Comparison of ENCODE assay signal across 15 mouse cellular contexts in genomic region chr17:47543051-47543650, GRCm38 (mm10). TPM values are rescaled to one million over a fixed set of nuclear protein-coding genes. Genes with fewer than 3 reads are reported as not detected.
DNase-seq lines count a peak whose midpoint lies in the region; ATAC-seq and TF ChIP-seq lines count a peak whose summit lies in the region.
"Had no signal": no experiment of that assay in that cellular context is flagged by ENCODE, and none has a peak within 500 bp of the region (broad histone marks: within the 10 kb centered on the region; RNA-seq: fewer than 3 reads in every experiment).

No protein-coding gene starts in this region.

- peak; percentile 39; the same call in 1 of the 2 replicates for ATAC-seq in lung, embryonic 16.5 days (ENCODE audit: low read depth)
- ATAC-seq in erythroblast, adult 5-6 weeks (replicated peaks; ENCODE audit: low FRiP score, poor library complexity, severe bottlenecking): no peak
- ATAC-seq: intestine, embryonic 15.5 days had no signal

- H3K36me3 ChIP-seq in heart, embryonic 10.5 days: no peaks in the 10 kb centered on the region
- H3K36me3 ChIP-seq in lung, embryonic 16.5 days (ENCODE audit: control insufficient read depth, insufficient read depth, low read length): no peaks in the 10 kb centered on the region
- H3K36me3 ChIP-seq: forebrain, embryonic 12.5 days; intestine, embryonic 15.5 days had no signal

- no peak for DNase-seq in heart, embryonic 10.5 days (ENCODE audit: low spot score)
- no peak for DNase-seq in heart, postnatal 4 days
- DNase-seq in thymus, postnatal 10 days (ENCODE audit: low spot score in 2 of 2): peak; percentile 54 to 57
- no peak for DNase-seq in left cerebral cortex, postnatal 14 days (ENCODE audit: low spot score in 2 of 2)
- DNase-seq in spleen, postnatal 36 days (ENCODE audit: low spot score in 2 of 2): no peak
- DNase-seq: cerebellum, adult 9-10 months; gastrocnemius, postnatal 36 days; heart, postnatal 14 days had no signal

- TF ChIP-seq POLR2A in bone marrow, adult 2 months (IDR thresholded peaks at IDR 0.05; ENCODE audit: borderline replicate concordance, control insufficient read depth, low read depth, low read length): no peak

- 0 out of 2 replicates have a peak overlapping the region, but pooled peaks have one; percentile 35 for H3K9ac ChIP-seq in lung, embryonic 16.5 days (ENCODE audit: low read length)
- H3K9ac ChIP-seq: forebrain, embryonic 12.5 days; intestine, embryonic 15.5 days had no signal

- no peak overlapping the region for H3K4me2 ChIP-seq in lung, embryonic 16.5 days (ENCODE audit: low read depth, low read length)
- H3K4me2 ChIP-seq: forebrain, embryonic 12.5 days; intestine, embryonic 15.5 days had no signal

- 78% methylated on average over 7 of the region's 7 CpGs for WGBS in heart, embryonic 10.5 days
- 22% methylated on average over 7 of the region's 7 CpGs for WGBS in bone marrow, adult 2 months
- 51% methylated on average over 7 of the region's 7 CpGs for WGBS in lung, embryonic 16.5 days

- peak overlapping the region; percentile 3; the same call in 1 of the 2 replicates for H3K27ac ChIP-seq in heart, embryonic 10.5 days
- H3K27ac ChIP-seq in bone marrow, adult 2 months (ENCODE audit: control insufficient read depth, insufficient read depth, low read depth, low read length, poor library complexity): peak overlapping the region; percentile 10; the same call in 1 of the 2 replicates
- H3K27ac ChIP-seq in lung, embryonic 16.5 days (ENCODE audit: low read length): peak overlapping the region; percentile 17; the same call in 1 of the 2 replicates
- H3K27ac ChIP-seq: forebrain, embryonic 12.5 days; intestine, embryonic 15.5 days had no signal

- H3K4me1 ChIP-seq in heart, embryonic 10.5 days: peaks cover 24% of the 10 kb centered on the region
- peaks cover 8% of the 10 kb centered on the region for H3K4me1 ChIP-seq in bone marrow, adult 2 months (ENCODE audit: control insufficient read depth, insufficient read depth, low read length)
- H3K4me1 ChIP-seq in lung, embryonic 16.5 days (replicated peaks; ENCODE audit: control insufficient read depth, insufficient read depth, low read length): peaks cover 6% of the 10 kb centered on the region; the same call in 1 of the 2 replicates
- H3K4me1 ChIP-seq: forebrain, embryonic 12.5 days had no signal

- H3K9me3 ChIP-seq in heart, embryonic 10.5 days: no peaks in the 10 kb centered on the region
- no peaks in the 10 kb centered on the region for H3K9me3 ChIP-seq in lung, embryonic 16.5 days (ENCODE audit: control insufficient read depth, low read length)
- H3K9me3 ChIP-seq: forebrain, embryonic 12.5 days; intestine, embryonic 15.5 days; megakaryocyte, embryonic 14.5 days had no signal

- no peak overlapping the region for H3K4me3 ChIP-seq in heart, embryonic 10.5 days
- no peak overlapping the region for H3K4me3 ChIP-seq in bone marrow, adult 2 months (replicated peaks; ENCODE audit: control insufficient read depth, low read depth, low read length)
- H3K4me3 ChIP-seq in lung, embryonic 16.5 days (ENCODE audit: low read length): no peak overlapping the region
- H3K4me3 ChIP-seq: forebrain, embryonic 12.5 days; intestine, embryonic 15.5 days had no signal

- TF ChIP-seq CTCF in bone marrow, adult 2 months (IDR thresholded peaks at IDR 0.05; ENCODE audit: control insufficient read depth, insufficient read depth, low read length): no peak

- intact Hi-C loops in left cerebral cortex, postnatal 14 days (cut with DNase I): no loop called here

- no peaks in the 10 kb centered on the region for H3K27me3 ChIP-seq in heart, embryonic 10.5 days (ENCODE audit: insufficient read depth, poor library complexity, severe bottlenecking)
- H3K27me3 ChIP-seq in lung, embryonic 16.5 days (ENCODE audit: control insufficient read depth, insufficient read depth, low read depth, low read length): no peaks in the 10 kb centered on the region
- H3K27me3 ChIP-seq: CH12.LX; forebrain, embryonic 12.5 days; intestine, embryonic 15.5 days; megakaryocyte, embryonic 14.5 days had no signal

RNA-seq across cellular contexts. Expression of gene Ccnd3, which starts 38.3 kb away (rescaled TPM):
- 552 and 644 TPM in 2 replicates for polyA plus RNA-seq in heart, embryonic 10.5 days (2016; fragmentation: Nextera tagmentation; extraction: Ambion mirVana)
- 100 to 1,000 TPM; 170 to 175 TPM for total RNA-seq in heart, postnatal 4 days (2021)
- 356 and 417 TPM in 2 replicates for polyA plus RNA-seq in bone marrow, adult 2 months (2011; ENCODE audit: insufficient read depth, insufficient read length, low replicate concordance, missing spikeins)
- polyA plus RNA-seq in lung, embryonic 16.5 days (2015; fragmentation: Nextera tagmentation; extraction: Ambion mirVana): 258 and 277 TPM in 2 replicates
- total RNA-seq in left cerebral cortex, postnatal 14 days (2021): 10 to 100 TPM; 30.1 to 30.7 TPM
- 85.3 and 115 TPM in 2 replicates for total RNA-seq in erythroblast, adult 5-6 weeks (2015; ENCODE audit: low replicate concordance)
- 64.3 and 65.9 TPM in 2 replicates for total RNA-seq in erythroblast, adult 5-6 weeks (2017; ENCODE audit: low replicate concordance)

RNA-seq across cellular contexts. Expression of gene Taf8, which starts 41.1 kb away (rescaled TPM):
- 23.0 and 28.5 TPM in 2 replicates for polyA plus RNA-seq in heart, embryonic 10.5 days (2016; fragmentation: Nextera tagmentation; extraction: Ambion mirVana)
- 10 to 100 TPM; 13.7 to 14.6 TPM for total RNA-seq in heart, postnatal 4 days (2021)
- polyA plus RNA-seq in bone marrow, adult 2 months (2011; ENCODE audit: insufficient read depth, insufficient read length, low replicate concordance, missing spikeins): 15.6 and 32.2 TPM in 2 replicates
- polyA plus RNA-seq in lung, embryonic 16.5 days (2015; fragmentation: Nextera tagmentation; extraction: Ambion mirVana): 30.5 and 30.9 TPM in 2 replicates
- 10 to 100 TPM; 14.6 to 17.1 TPM for total RNA-seq in left cerebral cortex, postnatal 14 days (2021)
- total RNA-seq in erythroblast, adult 5-6 weeks (2015; ENCODE audit: low replicate concordance): 34.5 and 36.5 TPM in 2 replicates
- 47.1 and 67.9 TPM in 2 replicates for total RNA-seq in erythroblast, adult 5-6 weeks (2017; ENCODE audit: low replicate concordance)

Comparison
In these comparisons a context has a peak if more than half of its experiments do, and no peak if none do; other contexts are left out.
1. DNase-seq: peak in thymus, postnatal 10 days (2 of 2); none in heart, embryonic 10.5 days (single experiment), heart, postnatal 4 days (single experiment), left cerebral cortex, postnatal 14 days (0 of 2) and spleen, postnatal 36 days (0 of 2).
2. Peak in every context shown above with its lines, with median percentiles within 50 percentile points of each other: H3K27ac ChIP-seq.